Mouse (Mus musculus) MEL (cell line): Measurements from ENCODE around the gene Palm3.

Experiments
- BHLHE40 ChIP-seq: IDR thresholded peaks from 2 replicates; pipeline ENCODE4 v1.6.1; 2012; ENCODE audit warnings: low read depth, mild to moderate bottlenecking, inconsistent platforms, low read length, improper control_type of control experiment, borderline replicate concordance
- CTCF ChIP-seq, 3 experiments: IDR thresholded peaks in 2 of 3; conservative IDR thresholded peaks in 1 of 3; 2 replicates each; pipeline ENCODE4 v1.5.1; 2011 to 2012; ENCODE audit warnings: low read length in 3 of 3, low read depth in 2 of 3, mild to moderate bottlenecking in 2 of 3, improper control_type of control experiment in 1 of 3, inconsistent platforms in 1 of 3, mixed read lengths in 1 of 3, moderate library complexity in 1 of 3; ENCODE audit not compliant: control insufficient read depth in 1 of 3, insufficient read depth in 1 of 3, poor library complexity in 1 of 3, severe bottlenecking in 1 of 3
- EP300 ChIP-seq, 2 experiments: IDR thresholded peaks; 2 replicates each; pipeline ENCODE4 v1.6.1; 2011; ENCODE audit warnings: improper control_type of control experiment in 2 of 2, low read length in 2 of 2, low read depth in 1 of 2, mild to moderate bottlenecking in 1 of 2
- ETS1 ChIP-seq: IDR thresholded peaks from 2 replicates; pipeline ENCODE4 v1.6.1; 2012; ENCODE audit warnings: low read depth, mild to moderate bottlenecking, inconsistent platforms, low read length, improper control_type of control experiment, moderate library complexity
- HCFC1 ChIP-seq: IDR thresholded peaks from 2 replicates; pipeline ENCODE4 v1.6.1; 2012; ENCODE audit warnings: low read depth, mild to moderate bottlenecking, inconsistent platforms, low read length, improper control_type of control experiment, moderate library complexity
- MAX ChIP-seq: IDR thresholded peaks from 2 replicates; pipeline ENCODE4 v1.6.1; 2011; ENCODE audit warnings: low read length, improper control_type of control experiment
- MEF2A ChIP-seq: IDR thresholded peaks from 2 replicates; pipeline ENCODE4 v1.6.1; 2014; ENCODE audit warnings: low read depth, mild to moderate bottlenecking, inconsistent platforms, low read length, improper control_type of control experiment; ENCODE audit not compliant: poor library complexity, insufficient replicate concordance, severe bottlenecking; ENCODE audit errors: extremely low read depth
- NRF1 ChIP-seq: IDR thresholded peaks from 2 replicates; pipeline ENCODE4 v1.6.1; 2014; ENCODE audit warnings: low read depth, mild to moderate bottlenecking, inconsistent platforms, low read length, improper control_type of control experiment, moderate library complexity; ENCODE audit not compliant: poor library complexity, insufficient read depth, severe bottlenecking
- POLR2A ChIP-seq, 2 experiments: IDR thresholded peaks; 2 replicates each; pipeline ENCODE4 v1.6.1; 2011 to 2012; ENCODE audit warnings: low read length in 2 of 2, mild to moderate bottlenecking in 2 of 2, control low read depth in 1 of 2, improper control_type of control experiment in 1 of 2, low read depth in 1 of 2, moderate library complexity in 1 of 2; ENCODE audit not compliant: control insufficient read depth in 1 of 2, insufficient read depth in 1 of 2, poor library complexity in 1 of 2
- RAD21 ChIP-seq: IDR thresholded peaks from 2 replicates; pipeline ENCODE4 v1.6.1; 2011; ENCODE audit warnings: mild to moderate bottlenecking, low read depth, low read length, improper control_type of control experiment
- SIN3A ChIP-seq: IDR thresholded peaks from 2 replicates; pipeline ENCODE4 v1.6.1; 2012; ENCODE audit warnings: low read length, improper control_type of control experiment, inconsistent platforms

DNA sequence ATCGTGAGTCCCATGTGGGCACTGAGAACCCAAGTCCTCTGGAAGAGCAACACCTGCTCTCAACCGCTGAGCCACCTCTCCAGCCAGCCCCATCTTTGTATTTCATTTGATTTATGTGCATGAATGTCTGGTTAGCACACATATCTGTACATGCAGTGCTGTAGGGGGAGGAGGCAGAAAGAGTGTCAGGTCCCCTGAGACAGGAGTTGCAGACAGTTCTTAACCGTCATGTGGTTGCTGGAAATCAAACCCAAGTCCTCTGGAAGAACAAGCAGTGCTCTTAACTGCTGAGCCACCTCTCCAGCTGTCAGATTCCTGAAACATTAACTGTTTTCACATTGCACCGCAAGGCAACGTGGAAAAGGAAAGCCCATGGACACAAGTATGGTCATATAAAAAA lies 26.9 kb downstream of the Palm3 start:
- TF ChIP-seq MEF2A (no peak), CTCF (IDR thresholded peaks at IDR 0.05 in 2 of 3, conservative IDR thresholded peaks at IDR 0.05 in 1 of 3; ENCODE audit: control insufficient read depth in 1 of 3, insufficient read depth in 1 of 3, low read depth in 2 of 3, low read length in 3 of 3, poor library complexity in 1 of 3, severe bottlenecking in 1 of 3) (no peak), RAD21 (no peak), POLR2A (IDR thresholded peaks at IDR 0.05; ENCODE audit: control insufficient read depth in 1 of 2, insufficient read depth in 1 of 2, low read depth in 1 of 2, low read length in 2 of 2, poor library complexity in 1 of 2) (no peak), BHLHE40 (no peak), MAX (no peak), ETS1 (no peak), EP300 (IDR thresholded peaks at IDR 0.05; ENCODE audit: low read depth in 1 of 2, low read length in 2 of 2) (no peak), HCFC1 (no peak), SIN3A (no peak), NRF1 (no peak)
